Mouse (Mus musculus): ENCODE results near the gene Nxph3. TPM values are rescaled to one million over a fixed set of nuclear protein-coding genes. Genes with fewer than 3 reads are reported as not detected.

Gene Nxph3
- total and polyA plus RNA-seq, 2 experiments from 2014 or later = 9.5 to 35.7 TPM

- Histone ChIP-seq H3K36me3 (ENCODE audit: insufficient read depth) (no peaks in the 10 kb centered on the region), H3K9me3 (ENCODE audit: low read length) (no peaks in the 10 kb centered on the region), H3K4me1 (ENCODE audit: insufficient read depth) (0 out of 2 replicates have a peak, but pooled peaks cover 5% of the 10 kb centered on the region), H3K4me3 (ENCODE audit: low read depth, low read length) (no peak overlapping the region), H3K9ac (no peak overlapping the region), H3K27me3 (ENCODE audit: insufficient read depth, low read length) (no peaks in the 10 kb centered on the region), H3K4me2 (ENCODE audit: low read depth) (peak overlapping the region; percentile 33; the same call in 1 of the 2 replicates), H3K27ac (ENCODE audit: low read depth, low read length) (no peak overlapping the region)
- WGBS = 25% methylated on average over 24 of the region's 24 CpGs
- TF ChIP-seq CTCF (IDR thresholded peaks at IDR 0.05; ENCODE audit: low read depth) = peak; percentile 100
- ATAC-seq (peak; percentile 88), DNase-seq (peak; percentile 89)
Observed at GRCm38 (mm10) chr11:95533484-95534160, 19.3 kb upstream of the Nxph3 start.

- Histone ChIP-seq H3K9ac (no peak overlapping the region), H3K36me3 (ENCODE audit: insufficient read depth) (no peaks in the 10 kb centered on the region), H3K4me1 (ENCODE audit: insufficient read depth) (no peaks in the 10 kb centered on the region), H3K27ac (ENCODE audit: low read depth, low read length) (no peak overlapping the region), H3K4me2 (ENCODE audit: low read depth) (no peak overlapping the region), H3K4me3 (ENCODE audit: low read depth, low read length) (no peak overlapping the region), H3K9me3 (ENCODE audit: low read length) (no peaks in the 10 kb centered on the region), H3K27me3 (ENCODE audit: insufficient read depth, low read length) (no peaks in the 10 kb centered on the region)
- no peak for TF ChIP-seq CTCF (IDR thresholded peaks at IDR 0.05; ENCODE audit: low read depth)
- ATAC-seq = no peak
- no peak for DNase-seq
- 73% methylated on average over 13 of the region's 13 CpGs for WGBS
Observed at GRCm38 (mm10) chr11:95532353-95533072, 18.1 kb upstream of the Nxph3 start.

GRCm38 (mm10) chr11:95528231-95528630, 13.9 kb upstream of the Nxph3 start:
- Histone ChIP-seq H3K9me3 (ENCODE audit: low read length) (no peaks in the 10 kb centered on the region), H3K4me2 (ENCODE audit: low read depth) (no peak overlapping the region), H3K4me3 (ENCODE audit: low read depth, low read length) (no peak overlapping the region), H3K9ac (no peak overlapping the region), H3K27me3 (ENCODE audit: insufficient read depth, low read length) (no peaks in the 10 kb centered on the region), H3K27ac (ENCODE audit: low read depth, low read length) (no peak overlapping the region), H3K4me1 (ENCODE audit: insufficient read depth) (no peaks in the 10 kb centered on the region), H3K36me3 (ENCODE audit: insufficient read depth) (no peaks in the 10 kb centered on the region)
- DNase-seq (no peak), ATAC-seq (no peak)
- 86% methylated on average over 3 of the region's 3 CpGs for WGBS
- TF ChIP-seq CTCF (IDR thresholded peaks at IDR 0.05; ENCODE audit: low read depth) = 0 out of 2 replicates have a peak, but pooled peaks have one; percentile 16

- Histone ChIP-seq H3K9ac (no peak overlapping the region), H3K36me3 (ENCODE audit: insufficient read depth) (no peaks in the 10 kb centered on the region), H3K4me3 (ENCODE audit: low read depth, low read length) (no peak overlapping the region), H3K27me3 (ENCODE audit: insufficient read depth, low read length) (no peaks in the 10 kb centered on the region), H3K4me2 (ENCODE audit: low read depth) (no peak overlapping the region), H3K4me1 (ENCODE audit: insufficient read depth) (no peaks in the 10 kb centered on the region), H3K27ac (ENCODE audit: low read depth, low read length) (no peak overlapping the region), H3K9me3 (ENCODE audit: low read length) (no peaks in the 10 kb centered on the region)
- DNase-seq (peak; percentile 74), ATAC-seq (no peak)
- no peak for TF ChIP-seq CTCF (IDR thresholded peaks at IDR 0.05; ENCODE audit: low read depth)
- WGBS = 58% methylated on average over 8 of the region's 8 CpGs
Observed at GRCm38 (mm10) chr11:95527307-95527706, 12.9 kb upstream of the Nxph3 start.

- Histone ChIP-seq H3K27me3 (ENCODE audit: insufficient read depth, low read length) (no peaks in the 10 kb centered on the region), H3K27ac (ENCODE audit: low read depth, low read length) (no peak overlapping the region), H3K4me1 (ENCODE audit: insufficient read depth) (peaks cover 5% of the 10 kb centered on the region; the same call in 1 of the 2 replicates), H3K4me3 (ENCODE audit: low read depth, low read length) (no peak overlapping the region), H3K4me2 (ENCODE audit: low read depth) (peak overlapping the region; percentile 30), H3K9ac (no peak overlapping the region), H3K9me3 (ENCODE audit: low read length) (no peaks in the 10 kb centered on the region), H3K36me3 (ENCODE audit: insufficient read depth) (no peaks in the 10 kb centered on the region)
- TF ChIP-seq CTCF (IDR thresholded peaks at IDR 0.05; ENCODE audit: low read depth) = peak; percentile 97
- ATAC-seq = peak; percentile 52
- WGBS = 2% methylated on average over 13 of the region's 13 CpGs
- DNase-seq = peak; percentile 92
Observed at GRCm38 (mm10) chr11:95521563-95521962, 7.2 kb upstream of the Nxph3 start.

- TF ChIP-seq CTCF (IDR thresholded peaks at IDR 0.05; ENCODE audit: low read depth) = peak; percentile 100
- peak overlapping the region; percentile 23 for H3K4me3 ChIP-seq (ENCODE audit: low read depth, low read length)
- H3K27me3 ChIP-seq (ENCODE audit: insufficient read depth, low read length) = no peaks in the 10 kb centered on the region
- ATAC-seq (peak; percentile 86), DNase-seq (peak; percentile 94)
- H3K9ac ChIP-seq = peak overlapping the region; percentile 35; the same call in 1 of the 2 replicates
- H3K27ac ChIP-seq (ENCODE audit: low read depth, low read length) = peak overlapping the region; percentile 67
- H3K9me3 ChIP-seq (ENCODE audit: low read length) = no peaks in the 10 kb centered on the region
- H3K36me3 ChIP-seq (ENCODE audit: insufficient read depth) = no peaks in the 10 kb centered on the region
- WGBS = 4% methylated on average over 27 of the region's 27 CpGs
- H3K4me2 ChIP-seq (ENCODE audit: low read depth) = peak overlapping the region; percentile 39
- H3K4me1 ChIP-seq (ENCODE audit: insufficient read depth) = peaks cover 5% of the 10 kb centered on the region; the same call in 1 of the 2 replicates
Observed at GRCm38 (mm10) chr11:95520456-95521072, 6.2 kb upstream of the Nxph3 start.

Measured in forebrain, postnatal 0 days (tissue).